Mouse (Mus musculus) forebrain, postnatal 0 days (tissue): ENCODE measurements around the gene Pde4d. TPM values are rescaled to one million over a fixed set of nuclear protein-coding genes. Genes with fewer than 3 reads are reported as not detected.

ENCODE experiments used
- ATAC-seq: fragments of 200-750 bp; cut with Nextera tagmentation; 2 replicates; pipeline ENCODE4 v1.8.0; 2017; ENCODE audit warnings: mild to moderate bottlenecking, moderate library complexity
- DNase-seq: peaks from one replicate; pipeline ENCODE4 v3.0.0-alpha.2; 2015
- H3K27ac ChIP-seq: fragments of 300-500 bp; sonication (generic); 2 replicates; pipeline ENCODE4 v1.5.1; 2014; ENCODE audit warnings: low read depth, mild to moderate bottlenecking, antibody characterized with exemption, low read length, moderate library complexity, mixed read lengths
- H3K27me3 ChIP-seq: fragments of 300-500 bp; sonication (generic); 2 replicates; pipeline ENCODE4 v1.6.1; 2014; ENCODE audit warnings: mild to moderate bottlenecking, low read length, mixed read lengths; ENCODE audit not compliant: insufficient read depth
- H3K36me3 ChIP-seq: fragments of 300-500 bp; sonication (generic); 2 replicates; pipeline ENCODE4 v1.6.1; 2014; ENCODE audit warnings: mild to moderate bottlenecking, moderate library complexity; ENCODE audit not compliant: insufficient read depth
- H3K4me1 ChIP-seq: fragments of 300-500 bp; sonication (generic); 2 replicates; pipeline ENCODE4 v1.6.1; 2014; ENCODE audit warnings: antibody characterized with exemption; ENCODE audit not compliant: insufficient read depth
- H3K4me2 ChIP-seq: fragments of 300-500 bp; sonication (generic); 2 replicates; pipeline ENCODE4 v1.6.1; 2014; ENCODE audit warnings: low read depth, mild to moderate bottlenecking, moderate library complexity
- H3K4me3 ChIP-seq: fragments of 300-500 bp; sonication (generic); 2 replicates; pipeline ENCODE4 v1.5.1; 2014; ENCODE audit warnings: low read depth, low read length, mixed read lengths
- H3K9ac ChIP-seq: fragments of 300-500 bp; sonication (generic); 2 replicates; pipeline ENCODE4 v1.6.1; 2014; ENCODE audit warnings: mild to moderate bottlenecking
- H3K9me3 ChIP-seq: fragments of 300-500 bp; sonication (generic); 2 replicates; pipeline ENCODE4 v1.6.1; 2016; ENCODE audit warnings: low read length
- CTCF ChIP-seq: sonication (generic); IDR thresholded peaks from 2 replicates; pipeline ENCODE4 v1.5.1; 2016; ENCODE audit warnings: antibody characterized with exemption, control low read depth, low read depth
- WGBS: fragments of 180-500 bp; shearing (Covaris S2); extraction: QIAGEN DNeasy Blood & Tissue Kit; methylation state at CpG from one replicate; pipeline ENCODE4 v1.1.7; 2014; 5-methylcytosine and 5-hydroxymethylcytosine counted together
- polyA plus RNA-seq: library from polyadenylated mRNA; unstranded; fragments of >200 nt; fragmentation: Nextera tagmentation; extraction: Ambion mirVana; gene quantifications from 2 replicates; pipeline ENCODE4 v1.2.1, GENCODE M21; 2015
- total RNA-seq: library from RNA; depleted of rRNA; stranded (reverse); fragments of >200 nt; gene quantifications from 2 replicates; pipeline ENCODE4 v1.2.3, GENCODE M21; 2014

Pde4d gene
- total and polyA plus RNA-seq, 2 experiments from 2014 or later = 13.2 to 78.8 TPM

- Histone ChIP-seq H3K9me3 (no peaks in the 10 kb centered on the region), H3K36me3 (no peaks in the 10 kb centered on the region), H3K27me3 (no peaks in the 10 kb centered on the region), H3K4me1 (no peaks in the 10 kb centered on the region), H3K9ac (no peak overlapping the region), H3K4me2 (no peak overlapping the region), H3K4me3 (no peak overlapping the region), H3K27ac (no peak overlapping the region)
- 83% methylated on average over 5 of the region's 5 CpGs for WGBS
- no peak for TF ChIP-seq CTCF
- ATAC-seq (no peak), DNase-seq (no peak)
These were observed 1179.5 kb downstream of the Pde4d start for GRCm38 (mm10) chr13:109629216-109629615.

- no peak overlapping the region for H3K4me2 ChIP-seq
These were observed 1181.8 kb downstream of the Pde4d start for GRCm38 (mm10) chr13:109631399-109632026.

GRCm38 (mm10) chr13:109632387-109633036, 1182.8 kb downstream of the Pde4d start:
- 15% methylated on average over 7 of the region's 7 CpGs for whole genome bisulfite sequencing

More at GRCm38 (mm10) chr13:109631399-109632026, 1181.8 kb downstream of the Pde4d start:
- Histone ChIP-seq H3K9ac (no peak overlapping the region), H3K36me3 (no peaks in the 10 kb centered on the region), H3K9me3 (no peaks in the 10 kb centered on the region), H3K4me3 (no peak overlapping the region), H3K27me3 (no peaks in the 10 kb centered on the region), H3K27ac (no peak overlapping the region), H3K4me1 (no peaks in the 10 kb centered on the region)
- 52% methylated on average over 10 of the region's 10 CpGs for WGBS
- no peak for DNase-seq
- ATAC-seq = no peak
- no peak for TF ChIP-seq CTCF

GRCm38 (mm10) chr13:109633037-109633418, 1183.3 kb downstream of the Pde4d start:
- no peak for DNase-seq
- no peak overlapping the region for H3K4me3 ChIP-seq
- WGBS = 14% methylated on average over 3 of the region's 3 CpGs
- no peak overlapping the region for H3K27ac ChIP-seq
- no peaks in the 10 kb centered on the region for H3K27me3 ChIP-seq
- no peaks in the 10 kb centered on the region for H3K9me3 ChIP-seq
- no peak overlapping the region for H3K9ac ChIP-seq
- ATAC-seq = peak; percentile 32; the same call in 1 of the 2 replicates
- no peaks in the 10 kb centered on the region for H3K4me1 ChIP-seq
- no peak for TF ChIP-seq CTCF
- no peak overlapping the region for H3K4me2 ChIP-seq
- H3K36me3 ChIP-seq = no peaks in the 10 kb centered on the region

More at GRCm38 (mm10) chr13:109632387-109633036, 1182.8 kb downstream of the Pde4d start:
- ATAC-seq (no peak), DNase-seq (no peak)
- Histone ChIP-seq H3K4me1 (no peaks in the 10 kb centered on the region), H3K36me3 (no peaks in the 10 kb centered on the region), H3K9ac (no peak overlapping the region), H3K4me3 (no peak overlapping the region), H3K9me3 (no peaks in the 10 kb centered on the region), H3K27ac (no peak overlapping the region), H3K4me2 (no peak overlapping the region), H3K27me3 (no peaks in the 10 kb centered on the region)
- TF ChIP-seq CTCF = no peak

GRCm38 (mm10) chr13:109635901-109636520, 1186.3 kb downstream of the Pde4d start:
- DNase-seq (no peak), ATAC-seq (no peak)
- WGBS = 83% methylated on average over 10 of the region's 10 CpGs
- no peaks in the 10 kb centered on the region for H3K4me1 ChIP-seq
- no peaks in the 10 kb centered on the region for H3K27me3 ChIP-seq
- TF ChIP-seq CTCF = no peak
- no peak overlapping the region for H3K4me2 ChIP-seq
- H3K4me3 ChIP-seq = no peak overlapping the region
- H3K9me3 ChIP-seq = no peaks in the 10 kb centered on the region
- no peak overlapping the region for H3K9ac ChIP-seq
- H3K27ac ChIP-seq = no peak overlapping the region
- no peaks in the 10 kb centered on the region for H3K36me3 ChIP-seq

- no peak for TF ChIP-seq CTCF
- H3K9ac ChIP-seq = no peak overlapping the region
These were observed 1188.5 kb downstream of the Pde4d start for GRCm38 (mm10) chr13:109638273-109638672.

GRCm38 (mm10) chr13:109639286-109639685, 1189.5 kb downstream of the Pde4d start:
- no peak overlapping the region for H3K4me3 ChIP-seq
- no peaks in the 10 kb centered on the region for H3K27me3 ChIP-seq
- H3K9me3 ChIP-seq = no peaks in the 10 kb centered on the region
- no peaks in the 10 kb centered on the region for H3K36me3 ChIP-seq
- no peak for TF ChIP-seq CTCF
- WGBS = 76% methylated on average over 6 of the region's 6 CpGs
- H3K27ac ChIP-seq = no peak overlapping the region
- no peak overlapping the region for H3K4me2 ChIP-seq
- H3K4me1 ChIP-seq = no peaks in the 10 kb centered on the region
- ATAC-seq (no peak), DNase-seq (no peak)
- H3K9ac ChIP-seq = no peak overlapping the region

More at GRCm38 (mm10) chr13:109638273-109638672, 1188.5 kb downstream of the Pde4d start:
- Histone ChIP-seq H3K36me3 (no peaks in the 10 kb centered on the region), H3K4me1 (no peaks in the 10 kb centered on the region), H3K4me3 (no peak overlapping the region), H3K27me3 (no peaks in the 10 kb centered on the region), H3K4me2 (no peak overlapping the region), H3K27ac (no peak overlapping the region), H3K9me3 (no peaks in the 10 kb centered on the region)
- DNase-seq = no peak
- peak; percentile 71 for ATAC-seq
